Mouse (Mus musculus): ENCODE results near the gene Wnt5b. TPM values are rescaled to one million over a fixed set of nuclear protein-coding genes. Genes with fewer than 3 reads are reported as not detected.

Gene Wnt5b
- polyA plus RNA-seq, 1 experiment from 2014 or later: 7.4 TPM

- Histone ChIP-seq H3K4me1 (replicated peaks; ENCODE audit: control insufficient read depth, insufficient read depth, low read length) (peaks cover 10% of the 10 kb centered on the region), H3K27me3 (replicated peaks; ENCODE audit: control insufficient read depth, insufficient read depth, low read length) (no peaks in the 10 kb centered on the region), H3K36me3 (ENCODE audit: control insufficient read depth, insufficient read depth, low read length) (no peaks in the 10 kb centered on the region), H3K9me3 (ENCODE audit: control insufficient read depth, low read length) (no peaks in the 10 kb centered on the region), H3K9ac (ENCODE audit: low read length) (no peak overlapping the region), H3K4me2 (ENCODE audit: low read length) (no peak overlapping the region), H3K4me3 (ENCODE audit: low read depth, low read length) (no peak overlapping the region), H3K27ac (ENCODE audit: low read depth) (no peak overlapping the region)
- no peak for ATAC-seq (replicated peaks; ENCODE audit: low FRiP score, low TSS enrichment, low read depth)
- WGBS: 91% methylated on average over 4 of the region's 4 CpGs
- no peak for DNase-seq (ENCODE audit: low spot score)
Observed at GRCm38 (mm10) chr6:119390728-119391127, 153.4 kb downstream of the Wnt5b start.

GRCm38 (mm10) chr6:119389089-119389488 is 155.1 kb downstream of the Wnt5b start:
- Histone ChIP-seq H3K4me1 (replicated peaks; ENCODE audit: control insufficient read depth, insufficient read depth, low read length) (peaks cover 10% of the 10 kb centered on the region), H3K4me2 (ENCODE audit: low read length) (peak overlapping the region; percentile 44), H3K9ac (ENCODE audit: low read length) (peak overlapping the region; percentile 85), H3K27ac (ENCODE audit: low read depth) (peak overlapping the region; percentile 84; the same call in 1 of the 2 replicates), H3K9me3 (ENCODE audit: control insufficient read depth, low read length) (no peaks in the 10 kb centered on the region), H3K36me3 (ENCODE audit: control insufficient read depth, insufficient read depth, low read length) (no peaks in the 10 kb centered on the region), H3K27me3 (replicated peaks; ENCODE audit: control insufficient read depth, insufficient read depth, low read length) (no peaks in the 10 kb centered on the region), H3K4me3 (ENCODE audit: low read depth, low read length) (peak overlapping the region; percentile 71)
- peak; percentile 2 for ATAC-seq (replicated peaks; ENCODE audit: low FRiP score, low TSS enrichment, low read depth)
- 18% methylated on average over 10 of the region's 10 CpGs for WGBS
- DNase-seq (ENCODE audit: low spot score): no peak

GRCm38 (mm10) chr6:119388650-119389012 is 155.5 kb downstream of the Wnt5b start:
- Histone ChIP-seq H3K4me3 (ENCODE audit: low read depth, low read length) (peak overlapping the region; percentile 71), H3K27ac (ENCODE audit: low read depth) (peak overlapping the region; percentile 84), H3K9me3 (ENCODE audit: control insufficient read depth, low read length) (no peaks in the 10 kb centered on the region), H3K36me3 (ENCODE audit: control insufficient read depth, insufficient read depth, low read length) (no peaks in the 10 kb centered on the region), H3K4me1 (replicated peaks; ENCODE audit: control insufficient read depth, insufficient read depth, low read length) (peaks cover 10% of the 10 kb centered on the region), H3K4me2 (ENCODE audit: low read length) (peak overlapping the region; percentile 44), H3K27me3 (replicated peaks; ENCODE audit: control insufficient read depth, insufficient read depth, low read length) (no peaks in the 10 kb centered on the region), H3K9ac (ENCODE audit: low read length) (peak overlapping the region; percentile 85)
- ATAC-seq (replicated peaks; ENCODE audit: low FRiP score, low TSS enrichment, low read depth) (peak; percentile 98), DNase-seq (ENCODE audit: low spot score) (peak; percentile 95)
- under 1% methylated on average over 52 of the region's 53 CpGs for WGBS

- under 1% methylated on average over 50 of the region's 76 CpGs for WGBS
- peak overlapping the region; percentile 86 for H3K4me2 ChIP-seq (ENCODE audit: low read length)
- peak overlapping the region; percentile 71 for H3K4me3 ChIP-seq (ENCODE audit: low read depth, low read length)
- peak; percentile 78 for DNase-seq (ENCODE audit: low spot score)
- no peaks in the 10 kb centered on the region for H3K27me3 ChIP-seq (replicated peaks; ENCODE audit: control insufficient read depth, insufficient read depth, low read length)
- ATAC-seq (replicated peaks; ENCODE audit: low FRiP score, low TSS enrichment, low read depth): peak; percentile 88
- H3K4me1 ChIP-seq (replicated peaks; ENCODE audit: control insufficient read depth, insufficient read depth, low read length): peaks cover 10% of the 10 kb centered on the region
- no peaks in the 10 kb centered on the region for H3K36me3 ChIP-seq (ENCODE audit: control insufficient read depth, insufficient read depth, low read length)
- peak overlapping the region; percentile 84 for H3K27ac ChIP-seq (ENCODE audit: low read depth)
- no peaks in the 10 kb centered on the region for H3K9me3 ChIP-seq (ENCODE audit: control insufficient read depth, low read length)
- peak overlapping the region; percentile 85 for H3K9ac ChIP-seq (ENCODE audit: low read length)
Observed at GRCm38 (mm10) chr6:119387801-119388649, 156.1 kb downstream of the Wnt5b start.

- Histone ChIP-seq H3K4me3 (ENCODE audit: low read depth, low read length) (0 out of 2 replicates have a peak overlapping the region, but pooled peaks have one; percentile 71), H3K27ac (ENCODE audit: low read depth) (no peak overlapping the region), H3K36me3 (ENCODE audit: control insufficient read depth, insufficient read depth, low read length) (no peaks in the 10 kb centered on the region), H3K9ac (ENCODE audit: low read length) (no peak overlapping the region), H3K4me1 (replicated peaks; ENCODE audit: control insufficient read depth, insufficient read depth, low read length) (peaks cover 10% of the 10 kb centered on the region), H3K27me3 (replicated peaks; ENCODE audit: control insufficient read depth, insufficient read depth, low read length) (no peaks in the 10 kb centered on the region), H3K9me3 (ENCODE audit: control insufficient read depth, low read length) (no peaks in the 10 kb centered on the region), H3K4me2 (ENCODE audit: low read length) (peak overlapping the region; percentile 86)
- DNase-seq (ENCODE audit: low spot score): no peak
- ATAC-seq (replicated peaks; ENCODE audit: low FRiP score, low TSS enrichment, low read depth): no peak
- WGBS: 96% methylated on average over 1 of the region's 1 CpGs
Observed at GRCm38 (mm10) chr6:119386821-119387220, 157.3 kb downstream of the Wnt5b start.

GRCm38 (mm10) chr6:119386421-119386820 is 157.7 kb downstream of the Wnt5b start:
- 0 out of 2 replicates have a peak overlapping the region, but pooled peaks have one; percentile 86 for H3K4me2 ChIP-seq (ENCODE audit: low read length)
- H3K27me3 ChIP-seq (replicated peaks; ENCODE audit: control insufficient read depth, insufficient read depth, low read length): no peaks in the 10 kb centered on the region
- H3K36me3 ChIP-seq (ENCODE audit: control insufficient read depth, insufficient read depth, low read length): no peaks in the 10 kb centered on the region
- H3K4me3 ChIP-seq (ENCODE audit: low read depth, low read length): no peak overlapping the region
- ATAC-seq (replicated peaks; ENCODE audit: low FRiP score, low TSS enrichment, low read depth) (no peak), DNase-seq (ENCODE audit: low spot score) (no peak)
- WGBS: 84% methylated on average over 4 of the region's 4 CpGs
- H3K9me3 ChIP-seq (ENCODE audit: control insufficient read depth, low read length): no peaks in the 10 kb centered on the region
- H3K9ac ChIP-seq (ENCODE audit: low read length): no peak overlapping the region
- peaks cover 10% of the 10 kb centered on the region for H3K4me1 ChIP-seq (replicated peaks; ENCODE audit: control insufficient read depth, insufficient read depth, low read length)
- H3K27ac ChIP-seq (ENCODE audit: low read depth): no peak overlapping the region

- Histone ChIP-seq H3K36me3 (ENCODE audit: control insufficient read depth, insufficient read depth, low read length) (no peaks in the 10 kb centered on the region), H3K4me2 (ENCODE audit: low read length) (no peak overlapping the region), H3K9me3 (ENCODE audit: control insufficient read depth, low read length) (no peaks in the 10 kb centered on the region), H3K27ac (ENCODE audit: low read depth) (no peak overlapping the region), H3K27me3 (replicated peaks; ENCODE audit: control insufficient read depth, insufficient read depth, low read length) (no peaks in the 10 kb centered on the region), H3K4me3 (ENCODE audit: low read depth, low read length) (no peak overlapping the region), H3K4me1 (replicated peaks; ENCODE audit: control insufficient read depth, insufficient read depth, low read length) (peaks cover 10% of the 10 kb centered on the region), H3K9ac (ENCODE audit: low read length) (no peak overlapping the region)
- ATAC-seq (replicated peaks; ENCODE audit: low FRiP score, low TSS enrichment, low read depth) (no peak), DNase-seq (ENCODE audit: low spot score) (no peak)
- WGBS: 82% methylated on average over 1 of the region's 1 CpGs
Observed at GRCm38 (mm10) chr6:119385668-119386067, 158.5 kb downstream of the Wnt5b start.
